In the genomic region with DNA sequence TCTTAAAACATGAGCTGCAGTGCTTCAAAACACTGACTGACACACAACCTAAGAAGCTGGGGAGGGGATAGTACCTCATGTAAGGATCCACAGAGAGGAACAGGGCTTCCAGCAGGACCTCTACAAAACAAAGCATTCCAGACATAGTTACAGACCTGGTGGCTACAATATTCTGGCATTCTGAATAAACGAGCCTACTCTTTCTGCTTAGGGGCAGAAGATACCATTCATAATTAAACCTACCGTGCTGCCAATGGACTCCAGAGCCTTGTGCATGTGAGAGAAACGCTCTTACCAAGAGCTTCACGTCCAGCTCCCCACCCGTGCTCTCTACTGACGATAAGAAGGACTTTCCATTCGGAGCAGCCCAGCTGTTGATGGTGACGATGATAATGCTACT, we compare ENCODE assay signal across 13 mouse cellular contexts. TPM values are rescaled to one million over a fixed set of nuclear protein-coding genes. Genes with fewer than 3 reads are reported as not detected.
"Had no signal": no experiment of that assay in that cellular context is flagged by ENCODE, and none has a peak within 500 bp of the region (broad histone marks: within the 10 kb centered on the region; RNA-seq: fewer than 3 reads in every experiment).

No protein-coding gene starts in this region.

- DNase-seq: retina, postnatal 1 day; right cerebral cortex, adult 18-20 months; right cerebral cortex, postnatal 14 days; right cerebral cortex, postnatal 25 days; right cerebral cortex, postnatal 4 days; spleen, adult 18-20 months; thymus, adult 18-20 months; thymus, adult 2 months; thymus, postnatal 14 days; thymus, postnatal 25 days; thymus, postnatal 36 days; thymus, postnatal 4 days had no signal

RNA-seq across cellular contexts. Expression of a gene that starts 20.2 kb away (rescaled TPM):
- total RNA-seq: neutrophil, adult 5-6 weeks had no signal
